Mouse (Mus musculus): ENCODE results near the gene Slc25a35.
"Not testable (repeated sequence)": the region's sequence is repeated elsewhere in the genome, so short reads cannot be mapped to it uniquely, and the experiment has no call there.

The Slc25a35 gene

DNA sequence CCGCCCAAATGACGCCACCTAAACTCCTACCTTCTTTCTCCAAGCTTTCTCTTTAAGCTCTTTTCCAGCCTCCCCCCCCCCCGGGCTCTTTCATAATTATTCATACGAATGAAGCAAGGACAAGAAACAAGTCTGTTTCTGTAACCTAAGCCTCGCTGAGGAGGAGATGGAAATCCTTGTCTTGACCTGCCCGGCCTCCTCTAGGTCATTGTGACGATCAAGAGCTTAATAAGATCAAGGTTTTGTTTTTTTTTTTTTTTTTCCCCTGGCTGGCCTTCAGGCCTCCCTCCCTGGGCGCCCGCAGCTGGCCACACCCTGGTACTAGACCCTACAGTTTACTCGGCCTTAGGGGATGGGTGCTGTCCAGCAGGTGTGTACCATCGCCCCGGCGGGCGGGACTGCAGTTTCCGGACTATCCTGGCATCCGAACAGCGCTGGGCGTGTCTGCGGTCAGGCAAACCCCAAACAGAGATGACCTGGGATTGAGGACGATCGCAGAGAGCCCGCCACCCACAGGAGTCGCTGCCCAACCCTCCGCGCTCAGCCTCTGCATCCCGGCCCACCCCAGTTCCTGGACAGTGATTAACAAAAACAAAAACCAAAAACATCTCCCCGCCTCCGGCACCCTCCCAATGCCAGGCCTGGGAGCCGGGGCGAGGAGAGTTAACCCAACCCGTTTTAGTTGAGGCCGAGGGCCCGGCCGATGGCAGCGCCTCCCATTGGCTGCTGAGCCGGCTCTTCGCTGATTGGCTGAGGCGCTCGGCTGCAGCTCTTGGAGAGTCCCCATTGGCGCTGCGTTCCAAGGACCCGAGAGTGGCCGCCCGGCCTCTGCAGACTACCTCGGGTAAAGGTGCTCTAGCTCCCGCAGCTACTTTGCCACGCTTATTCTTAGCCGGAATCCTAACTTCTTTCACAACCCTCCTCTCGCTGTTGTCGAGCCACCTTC is at the start of gene Slc25a35:
Gene Slc25a35 (plus strand): TSS at position 795 of the 946 bp plus-strand sequence.
- peak; percentile 94 to 98 for DNase-seq

DNA sequence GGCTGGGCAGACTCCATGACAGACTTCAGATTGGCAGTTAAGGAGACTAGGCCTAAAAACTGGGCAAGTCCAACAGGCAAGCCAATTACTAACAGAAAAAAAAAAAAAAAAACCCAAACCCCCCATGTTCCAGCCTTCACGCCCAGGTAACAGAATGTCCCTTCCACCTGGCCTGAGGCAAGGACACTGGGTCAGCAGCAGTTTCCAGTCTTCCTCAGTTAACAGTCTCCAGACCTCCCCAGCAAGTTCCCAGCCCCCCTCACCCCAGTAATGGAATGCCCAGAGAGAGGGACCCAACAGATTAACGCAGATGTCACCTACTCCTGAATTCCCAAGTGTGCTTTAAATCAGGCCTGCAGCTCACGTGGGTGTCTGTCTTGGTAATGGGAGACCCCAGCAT is 44.7 kb upstream of the Slc25a35 start:
- peak; percentile 63 to 88 for DNase-seq

DNA sequence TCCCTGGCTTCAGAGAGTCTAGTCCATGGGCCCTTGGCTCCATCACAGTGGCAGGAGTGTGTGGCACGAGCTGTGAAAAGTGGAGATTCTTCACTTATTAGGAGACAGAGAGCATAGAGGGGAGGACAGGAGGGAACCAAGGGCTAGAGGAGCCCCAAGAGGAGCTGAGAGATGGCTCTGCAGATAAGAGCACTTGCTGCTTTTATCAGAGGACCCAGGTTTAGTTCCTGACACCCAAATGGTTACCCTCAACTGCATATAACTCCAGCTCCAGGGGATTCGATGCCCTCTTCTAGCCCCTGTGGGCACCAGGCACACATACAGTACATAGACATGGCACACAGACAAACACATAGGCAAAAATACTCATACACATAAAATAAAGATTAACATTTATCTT is 43.2 kb upstream of the Slc25a35 start:
- DNase-seq = no peak

DNA sequence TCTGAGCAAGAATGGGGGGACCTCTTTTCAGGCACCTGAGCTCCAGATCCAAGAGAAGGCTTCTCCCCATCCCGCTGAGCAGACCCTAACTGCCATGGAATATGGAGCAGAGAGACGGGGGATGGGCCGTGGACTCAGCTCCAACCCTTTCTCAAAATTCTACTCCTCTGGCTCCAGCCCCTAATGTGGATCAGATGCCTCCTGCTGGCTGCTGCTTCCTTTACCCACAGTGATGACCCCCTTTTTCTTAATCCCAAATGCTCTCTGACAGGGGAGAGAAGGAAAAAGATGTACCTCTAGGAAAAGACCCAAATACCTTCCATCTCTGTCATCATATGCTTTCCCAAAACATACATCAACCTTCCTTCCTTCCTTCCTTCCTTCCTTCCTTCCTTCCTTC is 41.0 kb upstream of the Slc25a35 start, which contains the start of gene Odf4:
Gene Odf4 (minus strand): TSS at position 101 of the 400 bp plus-strand sequence.
- DNase-seq = no peak

DNA sequence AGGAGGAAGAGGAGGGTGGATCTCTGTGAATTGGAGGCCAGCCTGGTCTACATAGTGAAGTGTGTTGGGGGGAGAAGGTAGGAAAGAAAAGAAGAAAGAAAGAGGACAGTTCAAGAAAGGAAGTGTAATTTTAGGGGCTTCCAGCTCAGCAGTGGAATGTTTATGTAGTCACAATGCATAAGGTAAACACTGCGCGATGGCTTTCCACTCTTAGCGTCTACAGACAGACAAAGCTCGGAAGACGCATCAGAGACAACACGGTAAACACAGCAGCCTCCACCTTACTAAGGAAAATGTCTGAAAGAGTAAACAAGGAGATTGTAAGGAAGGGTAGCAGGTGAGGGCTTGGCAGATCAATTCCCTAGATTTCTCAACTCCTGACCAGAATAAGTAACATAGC is 38.0 kb upstream of the Slc25a35 start:
- DNase-seq = no peak

DNA sequence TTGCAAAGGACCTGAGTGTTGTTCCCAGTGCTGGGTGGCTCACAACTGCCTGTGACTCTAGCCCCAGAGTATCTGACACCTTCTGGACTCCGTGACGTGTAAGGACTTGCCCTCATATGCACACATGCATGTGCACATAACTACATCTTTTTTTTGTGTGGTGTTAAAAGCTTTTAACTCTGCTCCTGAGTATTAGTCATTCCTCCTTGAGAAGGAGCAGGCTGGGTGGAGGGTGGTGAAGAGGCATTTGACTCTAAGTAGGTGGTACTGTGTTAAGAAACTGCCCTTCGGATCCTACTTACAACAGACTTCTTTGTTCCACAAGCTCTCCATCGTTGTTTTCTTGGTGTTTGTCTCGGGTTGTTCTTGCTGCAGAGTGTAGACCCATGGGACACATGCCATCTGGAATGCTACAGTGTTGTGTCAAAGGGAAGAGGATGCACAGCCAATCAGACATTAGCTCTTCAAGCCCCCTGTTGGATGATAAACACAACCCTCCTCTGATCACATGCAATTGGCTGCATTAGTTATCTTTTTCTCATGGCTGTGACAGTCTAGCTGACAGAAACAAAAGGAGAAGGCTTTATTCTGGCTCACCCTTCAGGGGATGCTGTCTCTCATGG is 33.9 kb upstream of the Slc25a35 start:
- DNase-seq = no peak

DNA sequence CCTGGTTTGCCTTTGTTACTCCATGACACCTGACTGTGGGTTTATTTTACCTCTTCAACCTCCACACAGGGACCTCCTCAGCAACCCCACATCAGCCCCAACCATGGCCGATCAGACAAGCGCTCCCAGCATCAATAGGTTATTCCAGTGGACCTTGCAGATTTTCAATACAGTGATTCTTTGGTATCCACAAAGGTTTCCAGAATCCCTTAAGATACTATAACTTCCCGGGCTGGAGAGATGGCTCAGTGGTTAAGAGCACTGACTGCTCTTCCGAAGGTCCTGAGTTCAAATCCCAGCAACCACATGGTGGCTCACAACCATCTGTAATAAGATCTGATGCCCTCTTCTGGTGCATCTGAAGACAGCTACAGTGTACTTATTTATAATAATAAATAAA is 31.0 kb upstream of the Slc25a35 start:
- DNase-seq = not testable (repeated sequence)

DNA sequence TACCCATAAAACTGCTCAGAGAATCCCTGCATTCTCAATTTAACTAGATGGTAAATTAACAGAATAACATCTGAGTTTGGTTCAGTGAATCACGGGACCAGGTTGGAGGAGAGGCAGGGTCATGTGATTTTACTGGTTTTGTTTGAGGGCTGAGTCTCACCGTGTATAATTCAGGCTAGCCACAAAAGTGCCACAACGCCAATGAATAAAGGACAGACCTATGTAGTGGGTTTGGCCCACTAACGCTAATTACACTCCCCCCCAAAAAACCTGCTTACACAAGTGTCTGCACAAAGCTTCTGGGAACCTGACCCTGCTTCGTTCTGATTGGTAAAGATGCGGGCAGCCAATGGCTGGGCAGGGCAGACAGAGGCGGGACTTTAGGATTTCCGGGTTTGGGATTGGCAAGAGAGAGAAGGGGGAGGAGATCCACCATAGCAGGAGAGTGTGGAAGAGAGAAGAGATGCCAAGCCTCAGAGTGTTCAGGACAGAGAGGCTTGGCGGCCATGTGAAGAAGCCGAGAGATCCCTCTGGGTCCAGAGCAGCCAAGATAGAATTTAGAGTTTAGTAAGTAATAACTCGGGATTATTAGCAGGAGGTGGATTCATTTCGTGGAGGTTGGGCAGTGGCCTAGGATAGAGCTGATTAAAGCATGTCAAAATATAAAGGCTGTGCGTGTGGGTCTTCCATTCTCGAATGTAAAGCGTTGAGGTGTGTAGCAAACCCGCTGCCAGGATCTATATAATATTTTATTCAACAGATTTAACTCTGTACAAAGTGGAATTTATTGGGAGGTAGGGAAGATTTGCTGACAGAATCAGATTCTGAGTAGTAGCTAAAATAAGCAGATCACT is 28.3 kb upstream of the Slc25a35 start:
- peak; percentile 90 to 96 for DNase-seq

DNA sequence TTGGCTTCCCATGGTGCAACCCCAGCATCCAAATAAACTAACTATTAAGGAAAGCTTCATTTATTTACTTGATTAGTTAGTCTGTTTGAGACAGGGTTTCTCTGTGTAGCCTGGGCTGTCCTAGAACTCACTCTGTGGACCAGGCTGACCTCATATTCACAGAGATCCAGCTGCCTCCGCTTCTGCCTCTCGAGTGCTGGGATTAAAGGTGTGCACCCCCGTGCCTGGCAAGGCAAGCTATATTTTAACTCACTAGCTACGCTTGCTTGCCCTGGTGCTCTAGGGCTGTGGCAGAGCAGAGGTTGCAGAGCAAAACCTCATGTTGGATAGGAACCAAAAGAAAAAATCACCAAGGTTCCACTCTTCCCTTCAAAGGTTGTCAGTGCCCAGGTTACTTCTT is 27.4 kb upstream of the Slc25a35 start:
- DNase-seq = peak; percentile 82 to 91

DNA sequence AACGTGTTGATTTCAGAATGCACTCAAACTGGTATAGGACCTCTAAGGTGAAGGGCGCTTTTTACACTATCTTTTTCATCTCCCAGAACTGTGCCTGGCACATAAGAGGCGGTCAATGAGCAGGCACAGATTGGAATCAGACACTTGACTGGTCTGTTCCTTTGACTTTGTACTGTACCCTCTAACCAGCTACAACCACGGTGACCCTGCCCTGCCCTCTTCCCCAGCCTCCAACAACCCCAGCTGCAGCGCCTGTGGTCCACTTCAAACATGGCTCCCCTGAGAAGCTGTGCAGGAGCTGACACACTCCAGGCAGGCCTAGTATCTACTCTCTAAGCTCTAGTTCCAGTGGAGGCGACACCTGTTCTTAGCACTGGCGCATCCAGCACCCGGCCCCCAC is 25.2 kb upstream of the Slc25a35 start:
- peak; percentile 53 to 84 for DNase-seq

DNA sequence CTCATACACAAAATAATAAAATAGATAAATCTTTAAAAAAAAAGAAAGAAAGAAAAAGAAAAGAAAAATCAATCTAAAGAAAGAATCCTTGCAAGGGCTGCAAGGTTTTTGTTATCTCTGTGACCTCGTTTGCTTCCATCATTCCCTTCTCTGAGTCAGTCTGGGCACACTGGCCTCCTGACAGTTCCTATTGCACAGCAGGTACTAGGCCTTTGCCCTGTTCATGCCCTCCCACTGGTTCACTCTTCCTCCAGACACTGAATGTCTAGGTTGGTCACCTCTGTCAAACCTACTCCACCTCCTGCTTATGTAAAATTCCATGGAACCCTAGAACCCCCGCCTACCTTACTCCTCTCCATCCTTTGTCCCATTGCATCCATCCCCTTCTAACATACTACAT is 22.7 kb upstream of the Slc25a35 start:
- no peak for DNase-seq

DNA sequence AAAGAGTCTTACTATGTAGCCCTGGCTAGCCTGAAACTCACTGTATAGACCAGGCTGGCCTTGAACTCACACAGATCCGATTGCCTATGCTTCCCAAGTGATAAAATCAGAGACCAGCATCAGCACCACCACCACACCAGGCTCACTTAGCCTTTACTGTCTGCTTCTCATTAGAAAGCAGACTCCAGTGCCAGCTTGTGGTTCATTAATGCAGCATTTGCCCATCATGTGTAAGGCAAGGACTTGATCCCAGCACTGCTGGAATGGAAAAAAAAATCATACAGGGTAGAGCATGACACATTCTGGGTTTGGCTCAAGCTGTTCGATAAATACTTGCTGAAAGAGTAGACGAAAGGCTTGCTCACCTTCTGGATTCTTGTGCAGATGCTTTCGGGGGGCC is 21.9 kb upstream of the Slc25a35 start:
- DNase-seq = no peak

DNA sequence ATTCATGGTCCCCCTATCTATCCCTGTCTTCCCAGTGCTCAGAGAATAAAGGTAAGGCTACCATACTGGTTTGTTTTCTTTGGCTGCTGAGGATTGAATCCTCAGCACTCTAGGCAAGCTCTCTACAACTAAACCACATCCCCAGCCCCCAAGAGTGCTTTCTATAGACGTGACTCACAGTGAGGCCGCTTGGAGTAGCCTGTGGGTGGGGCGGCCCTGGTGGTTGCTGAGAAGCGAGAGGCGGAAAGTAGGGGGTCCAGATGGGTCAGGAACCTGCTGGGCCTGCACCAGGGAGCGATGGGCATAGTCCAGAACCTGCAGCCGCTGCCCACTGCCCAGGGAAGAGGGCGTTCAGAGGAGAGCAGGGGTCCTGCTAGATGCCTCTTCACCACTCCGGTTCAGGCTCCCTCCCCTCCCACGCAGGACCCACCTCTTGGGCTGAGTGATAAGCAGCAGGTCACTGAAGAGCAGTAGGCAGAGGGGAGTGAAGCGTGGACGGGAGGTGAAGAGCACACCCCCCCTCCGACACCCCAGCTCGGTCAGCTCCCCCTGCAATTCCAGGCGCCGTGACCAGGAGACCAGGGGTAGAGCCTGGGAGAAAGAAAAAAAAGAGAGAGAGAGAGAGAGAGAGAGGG is 21.0 kb upstream of the Slc25a35 start:
- DNase-seq = peak in 1 of 2 experiments; percentile 35

DNA sequence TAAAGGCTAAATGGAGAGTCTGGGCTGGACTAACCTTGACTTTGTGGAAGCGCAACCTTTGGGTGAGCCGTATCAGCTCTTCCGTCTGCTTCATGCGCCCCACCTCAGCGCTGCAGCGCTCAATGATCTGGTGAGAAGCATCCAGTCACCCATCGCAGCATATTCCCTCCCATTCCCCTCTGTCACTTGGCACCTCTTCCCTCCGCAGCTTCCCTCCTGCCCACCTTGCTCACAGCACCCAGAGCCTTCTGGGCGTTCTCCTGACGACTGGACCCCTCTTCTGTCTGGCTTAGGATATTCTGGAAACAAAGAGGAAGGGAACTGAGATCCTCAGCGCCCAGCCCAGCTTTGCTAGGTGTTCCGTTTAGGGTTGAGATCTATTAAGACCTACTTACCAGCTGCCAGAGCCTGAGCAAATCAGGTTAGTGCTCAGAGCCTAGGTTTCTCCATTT is 20.4 kb upstream of the Slc25a35 start:
- DNase-seq = peak in 1 of 2 experiments; percentile 30

DNA sequence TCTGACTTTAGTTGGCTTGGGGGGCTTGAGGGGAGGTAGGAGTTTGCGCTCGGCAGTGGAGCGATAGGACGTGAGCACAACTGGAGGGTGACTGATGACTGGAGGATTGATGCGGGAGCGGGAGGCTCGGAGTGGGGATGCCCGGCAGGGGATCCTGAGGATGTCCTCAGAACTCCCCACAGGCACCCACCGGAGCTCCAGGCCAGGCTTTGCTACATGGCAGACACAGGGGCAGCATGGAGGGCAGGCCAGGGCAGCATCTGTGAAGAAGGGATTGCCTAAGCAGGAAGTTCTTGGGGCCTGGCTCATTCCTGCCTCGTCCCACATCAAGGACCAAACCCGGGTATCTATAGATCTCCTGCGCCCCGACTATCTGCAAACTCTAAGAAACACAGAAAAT is 14.0 kb upstream of the Slc25a35 start:
- DNase-seq = peak in 1 of 2 experiments; percentile 36

DNA sequence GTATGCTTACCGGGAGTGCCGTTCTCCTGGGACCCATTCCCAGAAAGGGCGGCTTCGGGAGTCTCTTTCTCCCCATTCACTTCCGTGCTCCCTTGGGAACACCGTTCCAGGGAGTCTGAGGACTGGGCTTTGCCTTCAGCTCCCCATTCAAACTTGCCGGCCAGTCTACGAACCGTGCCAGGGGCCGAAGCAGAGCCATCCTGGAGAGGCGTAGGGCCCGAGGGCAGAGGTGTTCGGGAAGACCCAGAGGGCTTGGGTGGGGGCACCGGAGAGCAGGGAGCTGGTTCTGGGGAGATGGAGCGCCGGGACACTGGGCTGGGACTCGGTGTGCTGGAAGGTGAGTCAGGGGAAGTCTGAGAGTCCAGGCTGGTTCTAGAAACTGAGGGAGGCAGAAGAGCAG is 13.5 kb upstream of the Slc25a35 start:
- DNase-seq = peak in 1 of 2 experiments; percentile 49

DNA sequence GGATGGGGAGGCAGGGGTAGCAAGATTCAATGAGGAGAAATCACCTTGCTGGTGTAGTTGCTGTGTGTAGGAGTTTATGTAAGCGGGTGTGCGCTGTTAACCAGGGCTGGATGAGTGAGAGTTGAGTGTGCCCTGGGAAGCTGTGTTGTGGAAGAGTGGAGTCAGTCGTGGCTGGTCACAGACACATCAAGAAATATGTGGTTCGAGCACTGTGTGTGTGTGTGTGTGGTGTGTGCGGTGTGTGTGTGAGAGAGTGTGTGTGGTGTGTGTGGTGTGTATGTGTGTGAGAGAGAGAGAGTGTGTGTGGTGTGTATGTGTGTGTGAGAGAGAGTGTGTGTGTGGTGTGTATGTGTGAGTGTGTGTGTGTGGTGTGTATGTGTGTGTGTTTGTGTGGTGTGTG is 12.5 kb upstream of the Slc25a35 start:
- DNase-seq = no peak

DNA sequence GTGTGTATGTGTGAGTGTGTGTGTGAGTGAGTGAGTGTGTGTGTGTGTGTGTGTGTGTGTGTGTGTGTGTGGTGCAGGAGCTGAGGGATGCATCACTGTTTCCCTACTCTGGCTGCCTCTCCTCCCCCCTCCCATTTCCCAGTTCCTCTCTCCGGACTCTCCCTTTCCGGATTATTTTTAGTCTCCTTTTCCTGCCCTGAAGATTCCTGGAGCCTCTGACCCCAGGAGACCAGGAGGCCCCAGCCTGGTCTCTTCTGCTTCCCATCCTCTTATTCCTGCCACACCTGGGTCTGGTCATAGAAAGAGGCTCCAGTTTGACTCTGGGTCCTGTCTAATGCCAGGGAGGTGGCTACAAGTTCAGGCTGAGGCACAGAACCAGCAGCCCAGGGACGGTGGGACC is 11.8 kb upstream of the Slc25a35 start:
- peak; percentile 58 to 76 for DNase-seq

DNA sequence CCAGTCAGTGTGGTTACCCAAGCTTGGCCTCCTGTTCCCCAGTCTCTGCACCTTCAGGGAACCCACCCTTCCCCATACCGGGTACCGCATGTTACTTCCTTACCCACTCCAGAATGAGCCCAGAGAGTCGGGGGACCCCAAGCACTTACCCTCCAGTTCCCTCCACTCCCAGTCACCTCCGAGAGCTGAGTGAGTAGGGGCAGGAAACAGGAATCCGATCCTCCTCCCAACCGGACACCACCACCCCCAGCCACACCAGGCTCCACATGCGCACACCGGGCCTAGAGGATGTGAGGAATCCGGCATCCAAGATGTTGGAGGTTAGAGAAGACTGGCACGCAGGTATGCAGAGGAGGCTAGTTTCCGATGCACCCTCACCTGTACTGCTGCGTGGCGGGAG is 11.2 kb upstream of the Slc25a35 start:
- peak; percentile 52 to 81 for DNase-seq

DNA sequence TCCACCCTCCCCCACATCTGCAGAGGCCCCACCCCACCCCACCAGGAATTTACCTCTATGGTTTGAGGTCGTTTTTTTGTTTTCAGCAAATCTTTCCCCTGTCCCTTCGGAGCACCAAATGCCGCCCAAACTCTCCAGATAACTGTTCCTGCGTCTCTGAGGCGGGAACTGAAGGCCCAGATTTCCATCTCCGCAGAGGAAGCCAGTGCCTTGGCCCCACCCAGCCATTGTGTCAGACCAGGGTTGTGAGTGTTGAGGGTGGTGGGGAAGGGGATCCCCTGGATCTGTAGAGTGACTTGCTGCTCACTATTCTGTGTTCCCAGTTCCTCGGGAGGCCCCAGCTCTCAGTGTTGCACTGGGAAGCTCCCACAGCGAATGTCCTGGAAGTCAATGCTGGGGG is 10.6 kb upstream of the Slc25a35 start, which contains the start of gene Arhgef15:
Gene Arhgef15 (minus strand): TSS at position 173 of the 400 bp plus-strand sequence.
- peak; percentile 36 to 64 for DNase-seq

DNA sequence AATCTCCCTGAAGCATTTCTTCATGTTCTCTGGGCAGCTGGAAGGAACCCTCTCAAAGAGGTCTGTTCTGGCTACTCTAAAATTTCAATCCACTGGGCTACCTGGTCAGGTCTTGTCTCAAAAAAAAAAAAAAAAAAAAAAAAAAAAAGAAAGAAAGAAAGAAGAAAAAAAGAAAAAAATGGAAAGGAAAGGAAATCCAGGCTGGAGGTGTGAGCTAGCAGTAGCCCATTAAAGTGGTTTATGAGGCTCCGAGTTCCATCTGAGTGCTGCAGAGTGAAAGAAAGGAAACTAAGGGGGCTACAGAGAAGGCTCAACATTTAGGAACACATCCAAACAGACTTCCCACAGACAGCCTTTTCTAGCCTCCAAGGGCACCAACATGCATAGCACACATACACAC is 10.0 kb upstream of the Slc25a35 start:
- DNase-seq = no peak

DNA sequence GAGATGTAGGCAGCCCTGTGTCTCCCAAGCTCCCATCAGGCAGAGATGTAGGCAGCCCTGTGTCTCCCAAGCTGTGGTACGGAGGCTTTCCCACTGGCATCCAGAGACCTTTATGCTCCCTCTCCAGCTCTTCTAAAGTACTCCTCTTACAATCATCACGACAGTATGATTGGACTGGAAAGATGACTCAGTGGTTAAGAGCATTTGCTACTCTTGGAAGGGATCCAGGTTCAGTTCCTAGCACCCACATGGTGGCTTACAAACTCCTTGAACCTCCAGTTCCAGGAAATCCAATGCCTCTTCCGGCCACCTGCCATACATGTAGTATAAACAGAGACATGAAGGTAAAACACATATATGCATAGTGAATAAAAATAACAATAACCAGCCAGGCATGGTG is 6.3 kb upstream of the Slc25a35 start:
- no peak for DNase-seq

All from kidney, postnatal 25 days (tissue).